Mouse (Mus musculus): ENCODE measurements around the gene Stam.
A peak's percentile ranks its signal among the peaks of the same experiment; 100 is the strongest.
"Not testable (repeated sequence)": the region's sequence is repeated elsewhere in the genome, so short reads cannot be mapped to it uniquely, and the experiment has no call there.

Stam gene

DNA sequence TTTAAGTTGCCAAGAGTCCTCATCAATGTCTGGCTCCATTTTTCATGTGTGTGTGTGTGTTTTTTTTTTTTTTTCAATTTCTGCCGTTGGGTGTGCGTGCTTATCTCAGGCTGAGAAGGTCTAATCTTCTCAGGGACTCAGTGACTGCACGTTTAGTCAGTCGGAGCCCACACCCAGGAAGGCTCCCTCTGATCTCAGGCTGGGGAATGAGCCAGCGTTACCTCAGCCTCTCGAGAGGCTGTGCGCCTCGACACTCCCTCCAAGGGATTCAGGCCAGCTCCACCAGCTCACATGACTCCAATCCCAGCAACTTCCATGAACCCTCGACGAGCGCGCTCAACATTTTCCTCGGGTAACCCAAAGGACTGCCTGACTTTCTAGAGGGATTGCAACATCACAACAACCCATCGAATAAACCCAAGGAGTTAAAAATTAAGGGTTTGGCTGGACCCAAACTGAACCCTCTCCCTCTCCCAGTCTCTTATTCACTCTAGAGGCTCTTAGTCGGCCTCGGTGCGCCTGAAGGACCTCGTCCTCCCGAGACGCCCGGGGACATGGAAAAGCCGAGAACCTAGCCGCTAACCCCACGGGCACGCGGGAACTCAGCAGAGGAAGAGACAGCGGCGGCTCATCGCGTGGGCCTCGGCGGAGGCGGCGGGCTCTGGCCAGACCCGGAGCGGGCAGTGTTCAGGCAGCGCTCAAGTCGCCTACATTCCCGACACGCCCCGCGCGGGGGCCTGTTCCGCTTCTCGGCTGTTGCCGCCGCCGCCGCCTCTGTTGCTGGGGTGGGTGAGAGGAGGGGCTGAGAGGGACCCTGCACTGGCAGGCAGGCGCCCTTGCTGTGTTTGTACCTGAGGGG lies at the start of gene Stam:
Stam (plus strand) TSS at position 737 of the 859 bp plus-strand sequence.
- peak; percentile 94 for DNase-seq

DNA sequence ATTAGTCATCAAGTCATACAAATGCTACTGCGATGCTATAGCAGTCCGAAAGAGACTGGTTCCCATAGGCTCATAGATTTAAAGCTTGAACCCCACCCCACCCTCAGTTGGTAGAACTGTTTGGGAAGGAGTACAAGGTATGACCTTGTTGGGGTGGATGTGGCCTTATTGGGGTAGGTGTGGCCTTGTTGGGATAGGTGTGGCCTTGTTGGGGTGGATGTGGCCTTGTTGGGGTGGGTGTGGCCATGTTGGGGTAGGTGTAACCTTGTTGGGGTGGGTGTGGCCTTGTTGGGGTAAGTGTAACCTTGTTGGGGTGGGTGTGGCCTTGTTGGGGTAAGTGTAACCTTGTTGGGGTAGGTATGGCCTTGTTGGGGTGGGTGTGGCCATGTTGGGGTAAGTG lies 32.6 kb upstream of the Stam start:
- DNase-seq, result no peak

DNA sequence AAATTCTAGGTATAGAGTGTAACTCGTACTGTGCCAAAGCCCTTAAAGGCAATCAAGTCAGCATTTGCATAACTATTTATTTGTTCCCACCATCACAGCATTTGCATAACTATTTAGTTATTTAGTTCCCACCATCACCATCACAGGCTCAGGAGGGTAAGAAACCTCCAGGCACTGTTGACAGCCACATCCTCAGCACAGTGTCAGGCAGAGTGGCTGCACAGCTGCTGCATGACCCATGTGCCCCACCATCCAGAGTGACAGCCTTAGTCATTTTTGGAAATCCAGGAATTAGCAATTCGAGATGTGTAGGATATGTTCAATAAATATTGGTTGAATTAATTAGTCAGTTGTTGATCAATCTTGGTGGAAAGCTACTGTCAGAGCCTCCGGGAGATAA lies 30.9 kb upstream of the Stam start:
- no peak for DNase-seq

DNA sequence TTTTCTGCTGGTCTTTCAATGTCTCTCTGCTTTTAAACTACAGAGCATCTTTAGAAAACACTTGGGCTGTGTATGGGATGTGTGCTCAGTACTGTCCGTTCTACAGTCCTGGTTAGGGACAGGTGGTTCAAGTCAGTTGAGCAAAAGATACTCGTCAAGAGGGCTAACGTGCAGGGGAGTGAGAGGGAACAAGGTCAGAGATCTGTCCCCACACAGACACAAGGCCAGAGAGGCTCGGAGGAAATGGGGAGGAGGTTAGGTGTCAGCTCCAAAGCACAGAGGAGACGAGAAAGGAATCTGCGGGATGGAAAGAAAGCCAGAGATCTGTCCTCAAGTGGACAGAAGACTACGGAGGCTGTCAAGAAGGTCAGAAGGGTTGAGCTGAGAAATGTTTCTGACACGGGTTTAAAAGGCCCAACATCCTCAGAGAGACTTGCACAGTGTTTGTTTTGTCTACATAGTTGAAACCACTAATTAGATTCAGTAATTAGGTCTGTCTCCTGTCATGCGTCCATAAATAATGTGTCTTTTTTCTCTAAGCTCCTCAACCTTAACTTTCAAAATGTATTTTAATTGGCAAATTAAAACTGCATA lies 30.2 kb upstream of the Stam start:
- DNase-seq, result peak; percentile 51

DNA sequence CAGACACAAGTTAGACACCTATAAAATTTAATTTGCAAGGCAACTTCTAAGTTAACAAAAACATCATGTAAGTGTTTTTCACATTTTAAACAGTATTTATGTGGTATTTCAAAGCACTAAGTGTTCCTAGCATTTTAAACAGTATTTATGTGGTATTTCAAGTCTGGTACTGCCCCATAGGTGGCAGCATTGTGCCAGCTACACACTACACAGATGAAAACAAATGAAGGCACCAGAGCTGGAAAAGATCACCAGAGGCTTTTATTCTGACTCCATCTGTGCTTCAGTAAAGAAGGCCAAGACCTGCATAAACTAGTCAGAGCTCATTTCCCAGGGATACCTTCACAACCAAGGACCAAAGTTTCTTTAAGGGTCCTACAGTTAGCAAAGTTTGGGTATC lies 25.5 kb upstream of the Stam start:
- peak; percentile 84 for DNase-seq

DNA sequence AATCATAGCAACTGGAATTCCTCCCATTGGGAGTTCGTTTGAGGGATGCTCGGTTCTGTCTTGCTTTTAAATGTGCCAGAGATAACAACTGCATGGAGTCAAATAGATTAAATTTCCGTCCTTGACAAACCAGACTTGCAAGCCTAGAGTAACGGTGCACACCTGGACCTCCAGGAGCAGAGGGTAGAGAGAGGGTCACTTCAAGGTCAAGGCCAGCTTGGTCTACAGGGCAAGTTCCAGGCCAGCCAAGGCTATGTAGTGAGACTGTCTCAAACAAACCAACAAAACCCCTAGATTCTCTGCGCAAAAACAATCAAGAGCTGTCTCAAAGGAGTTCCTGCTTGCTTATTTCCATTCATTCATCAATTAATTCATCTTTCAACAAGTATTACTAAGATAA lies 25.1 kb upstream of the Stam start:
- DNase-seq, result no peak

DNA sequence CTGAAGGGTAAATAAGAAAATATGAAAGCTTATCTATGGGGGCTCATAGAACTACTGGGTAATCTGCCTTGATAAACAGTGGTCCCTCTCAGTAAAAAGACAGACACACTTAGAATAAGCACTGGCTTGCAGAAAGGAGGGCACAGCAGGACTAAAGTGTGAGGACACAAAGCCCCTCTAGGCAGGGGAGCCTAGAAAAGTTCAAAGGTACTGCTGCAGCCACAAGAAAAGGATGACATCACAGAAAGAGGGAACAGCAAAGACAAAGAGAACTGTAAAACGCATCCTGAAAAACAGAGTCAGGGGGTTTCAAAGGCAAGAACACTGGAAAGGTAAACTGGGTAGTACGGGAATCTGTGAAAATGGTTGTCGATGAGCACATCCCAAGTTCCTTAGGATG lies 20.3 kb upstream of the Stam start:
- DNase-seq, result no peak

DNA sequence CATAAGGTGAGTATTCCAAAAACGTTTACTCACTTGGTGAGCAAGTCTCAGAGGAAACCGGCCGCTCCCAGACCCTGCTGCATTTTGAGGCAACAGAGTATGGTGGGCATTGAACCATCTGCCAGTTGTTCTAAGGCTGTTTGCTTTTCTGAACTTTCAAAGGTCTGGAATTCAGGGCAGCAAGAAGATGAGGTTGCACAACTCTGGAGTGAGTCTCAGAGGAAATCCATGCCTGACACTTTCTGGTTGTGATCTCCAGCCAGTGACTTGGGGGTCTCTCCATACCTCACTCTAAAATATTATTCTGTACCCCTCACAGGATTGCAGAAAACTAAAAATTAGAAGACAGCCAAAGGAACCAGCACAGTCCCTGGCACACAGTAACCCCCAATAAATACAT lies 19.7 kb upstream of the Stam start:
- DNase-seq, result no peak

DNA sequence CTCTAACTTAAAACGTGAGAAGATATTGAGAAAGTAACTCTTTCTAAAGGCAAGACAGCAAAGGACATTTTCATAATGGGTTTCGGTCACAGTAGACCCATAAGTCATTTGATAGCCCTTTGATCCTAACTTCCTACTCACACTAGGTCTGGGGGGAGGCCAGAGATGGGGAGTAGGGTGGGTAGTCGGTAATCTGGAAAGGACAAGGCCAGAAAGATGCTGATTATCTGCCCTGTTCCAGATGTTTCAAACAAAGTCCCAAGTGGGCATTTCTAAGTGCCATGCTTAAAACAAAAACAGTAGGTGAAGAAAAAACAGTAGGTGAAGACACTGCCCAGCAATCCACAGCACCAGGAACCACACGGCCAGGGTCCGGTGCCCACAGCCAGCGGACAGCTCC lies 19.2 kb upstream of the Stam start:
- DNase-seq, result no peak

DNA sequence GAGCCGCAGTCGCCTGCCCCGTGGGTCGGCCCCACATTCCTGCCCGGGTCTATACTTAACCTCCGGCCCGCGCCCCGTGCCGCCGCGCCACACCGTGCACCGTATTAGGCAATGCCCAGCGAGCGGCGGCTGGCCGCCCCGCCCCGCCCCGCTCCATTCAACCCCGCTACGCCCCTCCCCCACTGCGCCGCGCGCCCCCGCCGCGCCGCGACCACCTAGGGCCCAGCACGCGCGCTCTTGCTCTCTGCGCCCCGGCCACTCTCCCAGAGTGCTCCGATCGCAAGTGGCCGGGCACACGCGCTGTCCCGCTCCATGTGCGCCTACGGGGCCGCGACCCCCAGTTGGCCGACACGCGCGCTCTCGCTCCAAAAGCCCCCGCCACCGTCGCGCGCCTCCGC lies 18.7 kb upstream of the Stam start:
- DNase-seq, result no peak

DNA sequence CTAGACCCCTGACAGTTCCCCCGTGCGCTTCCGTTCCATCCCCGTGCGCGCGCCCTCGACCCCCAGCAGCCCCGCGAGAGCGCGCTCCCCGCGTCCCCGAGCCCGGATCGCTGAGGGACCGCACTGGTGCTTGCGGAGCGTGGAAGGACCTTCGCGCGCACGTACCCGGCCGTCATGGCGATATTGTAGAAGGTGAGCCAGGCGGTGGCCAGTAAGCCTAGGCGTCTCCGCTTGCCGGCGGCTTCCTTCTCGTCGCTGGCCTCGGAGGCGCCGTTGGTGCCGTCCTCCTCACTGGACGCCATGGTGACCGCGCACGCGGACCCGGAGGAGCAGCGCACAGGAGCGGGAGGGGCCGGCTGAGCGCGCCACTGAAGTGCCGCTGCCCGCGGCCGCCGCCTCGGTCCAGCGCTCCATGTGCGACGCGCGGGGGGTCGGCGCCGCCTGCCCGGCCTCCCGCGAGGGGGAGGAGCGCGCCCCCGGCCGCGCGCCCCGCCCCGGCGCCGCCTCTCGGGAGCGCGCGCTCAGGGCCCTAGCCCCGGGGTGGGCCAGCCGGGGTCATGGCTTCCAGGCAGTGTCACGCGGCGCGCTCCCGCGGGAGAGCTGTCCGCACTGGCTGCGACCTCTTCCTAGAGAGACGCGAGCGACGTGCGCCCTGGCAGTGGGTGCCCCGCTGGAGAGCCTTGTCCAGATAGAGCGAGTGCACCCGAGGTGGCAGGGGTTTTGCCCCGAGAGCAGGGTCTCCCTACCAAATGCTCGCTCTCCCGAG lies 18.1 kb upstream of the Stam start, which contains the start of gene Hacd1:
Hacd1 (minus strand) TSS at position 570 of the 766 bp plus-strand sequence.
- peak; percentile 96 for DNase-seq

DNA sequence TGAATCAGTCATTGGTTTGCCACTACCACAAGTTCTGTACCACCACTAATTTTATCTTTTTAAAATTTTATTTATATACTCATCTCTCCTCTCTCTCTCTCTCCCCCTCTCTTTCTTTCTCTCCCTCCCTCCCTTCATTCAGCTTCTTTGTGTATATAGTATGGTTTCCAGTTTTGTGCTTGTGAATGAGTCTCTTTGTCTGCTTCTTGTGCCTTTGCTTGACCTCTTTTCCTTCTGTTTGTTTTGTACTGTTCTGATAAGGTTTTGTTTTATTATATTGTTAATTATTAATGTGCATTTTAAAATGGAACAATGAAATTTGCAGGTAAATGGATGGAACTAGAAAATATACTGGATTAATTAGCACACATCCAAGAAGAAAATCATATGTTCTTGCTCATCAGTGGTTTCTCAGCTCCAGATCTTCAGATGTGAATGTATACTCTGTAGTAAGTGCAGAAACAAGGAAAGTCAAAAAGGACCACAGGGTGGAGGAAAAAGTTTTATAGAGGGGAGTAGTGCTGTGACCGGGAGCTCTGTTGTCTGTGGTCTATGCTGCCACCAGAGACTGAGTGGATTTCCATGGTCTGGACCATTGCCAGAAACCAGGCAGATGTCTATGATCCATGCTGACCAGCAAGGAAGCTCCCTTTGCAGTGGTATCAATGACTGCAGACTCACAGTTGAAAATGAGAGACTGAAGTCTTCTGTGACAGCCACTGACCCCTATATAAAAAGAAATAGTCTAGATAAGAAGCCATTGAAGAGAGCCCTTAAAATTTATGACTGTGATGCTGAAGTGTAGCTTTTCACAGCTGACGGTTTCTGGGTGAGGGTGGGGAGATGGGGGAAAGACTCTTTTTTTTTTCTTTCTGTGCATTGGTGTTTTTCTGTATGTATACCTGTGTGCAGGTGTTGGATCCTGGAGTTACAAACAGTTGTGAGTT lies 7.9 kb upstream of the Stam start:
- DNase-seq, result peak; percentile 35

DNA sequence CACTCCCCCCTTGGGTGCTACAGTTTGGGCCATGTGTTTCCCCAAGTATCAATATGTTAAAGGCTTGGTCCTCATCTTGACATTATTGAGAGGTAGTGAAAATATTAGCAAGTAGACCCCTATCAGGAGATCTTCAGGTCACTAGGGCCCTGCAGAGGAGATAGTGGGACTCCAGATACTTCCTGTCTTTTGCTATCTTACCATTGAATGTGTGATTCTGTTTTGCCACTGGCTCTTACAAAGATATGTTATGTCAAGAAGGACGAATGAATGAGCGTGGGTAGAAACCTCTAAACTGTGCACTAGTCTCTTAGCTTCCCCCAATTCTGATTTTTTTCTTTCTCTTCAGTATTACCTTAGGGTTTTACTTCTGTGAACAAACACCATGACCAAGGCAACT lies 4.9 kb upstream of the Stam start:
- no peak for DNase-seq

DNA sequence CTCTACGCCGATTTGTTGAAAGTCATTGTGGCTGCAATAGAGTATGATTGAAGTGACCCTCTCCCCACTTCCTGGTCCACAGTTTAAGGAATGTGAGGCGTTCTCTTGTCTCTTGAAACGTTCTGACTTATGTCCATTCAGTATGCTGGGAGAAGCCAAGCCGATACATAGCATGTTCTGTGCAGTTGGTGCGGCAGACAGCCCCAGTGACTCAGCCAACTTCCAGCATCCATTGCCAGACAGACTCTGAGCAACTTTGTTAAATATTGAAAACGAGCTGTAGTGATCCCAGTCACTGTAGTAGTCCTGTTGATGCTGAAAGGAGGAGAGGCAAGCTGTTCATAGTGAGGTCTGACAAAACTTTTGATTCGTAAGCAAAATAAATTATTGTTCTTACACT lies 3.4 kb upstream of the Stam start:
- no peak for DNase-seq

DNA sequence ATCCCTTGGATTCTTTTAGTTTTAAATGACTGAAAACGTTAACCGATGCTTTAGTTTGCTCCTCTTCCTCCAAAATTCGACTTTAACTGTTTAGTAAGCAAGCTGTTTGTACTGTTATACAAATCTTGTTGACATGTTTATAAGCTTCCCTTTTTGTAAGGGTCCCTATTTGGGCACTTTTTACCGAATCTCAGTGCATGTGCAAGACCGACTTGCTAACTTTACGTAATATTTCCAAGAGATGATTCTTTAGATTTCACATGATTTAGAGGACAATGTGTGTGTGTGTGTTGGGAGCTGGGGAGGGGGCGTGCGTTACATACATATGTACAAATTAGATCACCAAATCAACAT lies 913 bp upstream of the Stam start:
- no peak for DNase-seq

DNA sequence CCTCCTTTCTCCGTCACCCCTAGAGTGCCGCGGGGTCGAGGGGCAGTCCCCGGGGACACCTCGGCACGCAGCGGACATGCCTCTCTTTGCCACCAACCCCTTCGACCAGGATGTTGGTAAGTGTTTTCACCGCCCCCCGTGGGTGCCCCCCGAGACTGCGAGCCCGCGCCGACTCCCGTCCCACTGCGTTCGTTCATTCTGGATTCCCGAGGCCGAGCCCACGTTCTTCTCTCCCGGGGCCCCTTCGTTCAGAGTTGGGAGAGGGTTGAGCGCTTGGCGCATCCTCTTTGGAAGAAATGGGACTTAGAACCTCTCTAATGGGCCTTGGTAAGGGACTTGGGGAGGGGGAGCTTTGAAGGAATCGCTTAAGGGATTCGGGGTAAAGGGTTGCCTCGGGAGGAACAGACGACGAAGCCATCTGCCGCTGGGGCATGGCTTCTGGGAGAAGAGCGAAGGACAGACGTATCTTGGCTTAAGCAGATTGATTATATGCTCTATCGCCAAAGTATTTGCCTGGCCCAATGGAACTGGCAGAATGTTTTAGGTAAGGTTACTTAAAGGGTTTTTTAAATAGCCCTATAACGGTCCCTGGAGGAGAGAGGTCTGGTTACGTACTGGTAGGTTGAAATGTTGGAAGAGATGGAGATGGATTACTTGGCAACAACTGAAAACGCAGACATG lies 463 bp downstream of the Stam start:
- DNase-seq, result no peak

DNA sequence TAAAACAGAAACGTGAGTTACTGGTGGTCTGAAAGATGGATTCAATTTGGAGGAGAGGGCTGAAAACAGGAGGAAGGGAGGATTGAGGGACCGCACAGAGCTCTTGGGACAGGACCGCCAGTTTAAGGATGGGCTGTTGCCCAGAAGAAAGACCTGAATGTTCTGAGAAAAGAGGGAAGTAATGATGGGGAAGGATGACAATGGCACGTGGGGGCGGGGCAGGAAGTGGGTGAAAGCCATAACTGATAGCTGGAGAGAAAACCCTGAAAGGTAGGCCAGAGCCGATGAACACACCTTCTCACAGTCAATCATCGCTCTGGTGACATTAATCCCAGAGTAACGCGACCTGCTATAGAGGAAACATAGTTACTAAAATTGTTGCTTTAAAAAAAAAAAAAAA lies 4.6 kb downstream of the Stam start:
- DNase-seq, result not testable (repeated sequence)

DNA sequence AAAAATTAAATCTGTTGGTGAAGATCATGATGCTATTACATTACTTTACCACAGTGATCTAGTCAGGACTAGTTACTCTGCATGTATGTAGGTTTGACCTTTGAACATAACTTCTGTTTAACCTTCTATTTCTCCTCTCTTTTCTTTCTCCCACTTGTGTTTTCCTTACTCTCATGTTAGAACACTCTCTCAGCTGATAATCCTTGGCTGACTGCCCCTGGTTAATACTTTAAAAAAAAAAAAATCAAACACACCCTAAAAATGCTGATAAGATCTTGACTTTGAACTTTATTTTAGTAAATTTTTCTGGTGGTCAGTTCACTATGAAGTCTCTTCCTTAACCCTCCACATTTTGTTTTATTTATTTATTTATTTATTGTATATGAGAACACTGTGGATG lies 26.6 kb downstream of the Stam start:
- no peak for DNase-seq

DNA sequence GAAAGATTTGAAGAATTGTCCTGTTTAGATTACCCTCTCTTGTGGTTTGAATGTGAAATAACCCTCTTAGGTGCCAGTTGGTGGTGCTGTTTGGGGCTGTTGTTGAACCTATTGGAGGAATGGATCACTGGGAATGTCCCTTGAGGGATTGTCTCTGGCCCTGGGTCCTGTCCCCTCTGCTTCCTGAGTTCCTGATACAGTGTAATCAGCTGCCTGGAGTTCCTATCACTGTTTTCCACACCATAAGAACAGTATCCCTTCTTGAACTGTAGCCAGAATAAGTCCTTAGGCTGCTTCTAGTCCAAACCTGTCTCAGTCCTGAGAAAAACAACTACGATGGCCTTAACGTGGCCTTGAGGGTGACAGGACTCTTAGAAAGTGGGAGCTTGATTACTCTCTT lies 28.7 kb downstream of the Stam start:
- no peak for DNase-seq

DNA sequence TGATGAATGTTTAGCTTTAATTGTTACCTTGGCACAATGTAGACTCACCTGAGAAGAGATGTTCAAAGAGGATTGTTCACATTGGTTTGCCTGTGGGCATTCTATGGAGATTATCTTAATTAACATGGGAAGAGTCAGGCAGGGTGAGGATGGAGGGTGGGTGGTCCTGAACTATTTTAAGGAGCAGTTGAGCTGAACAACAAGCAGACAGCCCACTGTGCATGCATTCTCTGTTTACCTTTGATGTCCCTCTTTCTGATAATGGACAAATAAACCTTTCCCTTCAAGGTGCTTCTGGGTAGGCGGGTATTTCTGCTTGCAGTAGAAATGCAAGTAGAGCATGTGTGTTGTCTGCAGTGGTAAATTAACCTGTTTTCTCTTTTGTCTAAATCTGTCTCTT lies 30.0 kb downstream of the Stam start:
- DNase-seq, result no peak

DNA sequence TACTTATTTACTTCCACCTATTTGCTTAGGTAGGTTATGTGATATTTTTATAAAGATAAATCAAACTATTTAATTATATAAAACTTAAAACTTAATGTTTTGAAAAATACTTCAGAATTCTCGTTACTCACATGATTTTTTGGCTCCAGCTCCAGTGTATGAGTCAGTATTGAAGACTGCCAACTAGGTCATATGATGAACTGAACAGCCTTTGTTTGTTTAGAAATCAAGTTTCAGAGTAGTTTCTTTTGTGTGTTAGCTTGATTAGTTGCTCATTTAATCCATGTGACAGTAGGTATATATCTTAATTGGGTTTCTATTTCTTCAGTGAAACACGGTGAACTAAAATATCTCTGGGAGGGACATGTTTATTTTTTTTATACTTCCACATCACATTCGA lies 33.8 kb downstream of the Stam start:
- peak; percentile 8 for DNase-seq

DNA sequence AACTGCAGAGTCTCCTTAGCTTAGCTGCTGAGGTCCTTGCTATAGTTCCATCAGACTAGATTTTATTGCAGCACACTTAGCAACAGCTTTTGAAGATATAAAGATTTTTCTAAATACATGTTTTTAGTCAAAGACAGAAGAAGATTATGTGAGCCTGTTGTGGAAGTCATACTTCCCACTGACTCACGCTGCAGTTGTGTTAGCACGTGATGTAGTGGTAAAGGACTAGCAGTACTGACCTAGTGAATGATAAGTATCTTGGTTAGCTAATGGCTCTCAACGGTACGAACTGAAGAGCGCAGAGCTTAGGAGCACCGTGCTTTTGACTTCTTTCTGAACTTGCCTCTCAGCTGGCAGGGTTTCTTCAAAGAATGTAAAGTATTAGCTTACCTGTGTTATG lies 52.5 kb downstream of the Stam start:
- DNase-seq, result no peak
